19 mouse cellular contexts compared by ENCODE assay signal in the genomic region with DNA sequence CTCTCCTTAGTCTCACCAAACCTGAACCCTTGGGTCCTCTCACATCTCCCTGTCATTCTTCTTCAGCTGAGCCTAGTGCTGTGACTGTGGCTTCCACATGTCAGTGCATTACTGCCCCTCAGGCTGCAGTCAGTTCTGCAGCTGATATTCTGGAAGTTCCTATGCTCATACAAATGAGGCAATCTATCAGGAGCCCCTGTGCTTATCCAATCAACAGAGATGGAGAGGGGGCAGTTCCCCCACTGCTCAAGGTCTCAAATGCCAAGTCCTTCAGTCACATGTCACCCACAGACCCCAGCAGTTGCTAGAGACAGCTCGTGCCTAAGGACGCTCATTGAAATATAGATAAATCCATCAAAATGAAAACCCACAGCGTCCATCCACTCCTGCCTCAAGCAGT.
"Had no signal": no experiment of that assay in that cellular context is flagged by ENCODE, and none has a peak within 500 bp of the region (broad histone marks: within the 10 kb centered on the region; RNA-seq: fewer than 3 reads in every experiment).

No protein-coding gene starts in this region.

- H3K4me2 ChIP-seq: limb, embryonic 12.5 days; limb, embryonic 15.5 days; liver, embryonic 11.5 days; lung, embryonic 15.5 days; midbrain, embryonic 12.5 days; midbrain, embryonic 15.5 days; stomach, embryonic 15.5 days had no signal

- H3K9me3 ChIP-seq: limb, embryonic 12.5 days; limb, embryonic 15.5 days; lung, embryonic 15.5 days; midbrain, embryonic 12.5 days; midbrain, embryonic 15.5 days; stomach, embryonic 15.5 days had no signal

- H3K36me3 ChIP-seq: limb, embryonic 12.5 days; limb, embryonic 15.5 days; lung, embryonic 15.5 days; midbrain, embryonic 12.5 days; midbrain, embryonic 15.5 days; stomach, embryonic 15.5 days had no signal

- H3K9ac ChIP-seq: limb, embryonic 12.5 days; limb, embryonic 15.5 days; liver, embryonic 14.5 days; liver, postnatal 0 days; lung, embryonic 15.5 days; midbrain, embryonic 12.5 days; midbrain, embryonic 15.5 days; stomach, embryonic 15.5 days had no signal

- DNase-seq: kidney, adult 2 months; kidney, postnatal 25 days; left cerebral cortex, postnatal 4 days; liver, postnatal 0 days; lung, postnatal 14 days; right cerebral cortex, postnatal 25 days; spleen, adult 18-20 months; thymus, postnatal 25 days had no signal

- H3K4me3 ChIP-seq: limb, embryonic 12.5 days; limb, embryonic 15.5 days; lung, embryonic 15.5 days; megakaryocyte, embryonic 14.5 days; midbrain, embryonic 12.5 days; midbrain, embryonic 15.5 days; stomach, embryonic 15.5 days had no signal

- H3K27ac ChIP-seq: kidney, postnatal 0 days; limb, embryonic 12.5 days; limb, embryonic 15.5 days; liver, embryonic 14.5 days; lung, embryonic 15.5 days; midbrain, embryonic 12.5 days; midbrain, embryonic 15.5 days; stomach, embryonic 15.5 days had no signal

- H3K27me3 ChIP-seq: limb, embryonic 12.5 days; limb, embryonic 15.5 days; lung, embryonic 15.5 days; megakaryocyte, embryonic 14.5 days; midbrain, embryonic 12.5 days; midbrain, embryonic 15.5 days; stomach, embryonic 15.5 days had no signal

- ATAC-seq: intestine, postnatal 0 days; liver, postnatal 0 days; midbrain, embryonic 15.5 days had no signal

- H3K4me1 ChIP-seq: limb, embryonic 12.5 days; limb, embryonic 15.5 days; lung, embryonic 15.5 days; midbrain, embryonic 12.5 days; midbrain, embryonic 15.5 days; stomach, embryonic 15.5 days had no signal
